Mouse (Mus musculus) urinary bladder, adult 2 months (tissue): Measurements from ENCODE around the gene Nags. TPM values are rescaled to one million over a fixed set of nuclear protein-coding genes. Genes with fewer than 3 reads are reported as not detected.
"Not testable (repeated sequence)": the region's sequence is repeated elsewhere in the genome, so short reads cannot be mapped to it uniquely, and the experiment has no call there.

Experiments
- DNase-seq: peaks from one replicate; pipeline ENCODE4 v3.0.0; 2022; ENCODE audit warnings: low spot score
- polyA plus RNA-seq: library from polyadenylated mRNA; depleted of rRNA; stranded (reverse); fragments of >200 nt; gene quantifications from 2 replicates; pipeline ENCODE4 v1.2.3, GENCODE M21; 2012

Gene Nags
- polyA plus RNA-seq, 1 experiment, result 0.07 TPM

DNA sequence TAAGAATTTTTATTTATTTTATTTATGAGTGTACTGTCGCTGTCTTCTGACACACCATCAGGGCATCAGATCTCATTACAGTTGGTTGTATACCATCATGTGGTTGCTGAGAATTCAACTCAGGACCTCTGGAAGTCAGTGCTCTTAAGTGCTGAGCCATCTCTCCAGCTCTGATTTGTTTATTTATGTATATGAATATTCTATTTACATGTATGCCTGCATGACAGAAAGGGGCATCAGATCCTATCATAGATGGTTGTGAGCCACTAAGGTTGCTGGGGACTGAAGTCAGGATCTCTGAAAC lies 11.4 kb downstream of the Nags start:
- DNase-seq, result no peak

DNA sequence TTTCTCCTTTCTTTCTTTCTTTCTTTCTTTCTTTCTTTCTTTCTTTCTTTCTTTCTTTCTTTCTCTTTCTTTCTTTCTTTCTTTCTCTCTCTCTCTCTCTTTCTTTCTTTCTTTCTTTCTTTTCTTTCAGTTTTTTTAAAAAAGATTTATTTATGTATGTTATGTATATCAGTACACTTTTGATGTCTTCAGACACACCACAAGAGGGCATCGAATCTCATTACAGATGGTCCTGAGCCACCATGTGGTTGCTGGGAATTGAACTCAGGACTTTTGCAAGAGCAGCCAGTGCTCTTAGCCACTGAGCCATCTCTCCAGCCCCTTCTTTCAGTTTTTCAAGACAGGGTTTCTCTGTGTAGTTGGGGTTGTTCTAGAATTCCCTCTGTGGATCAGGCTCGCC lies 12.7 kb downstream of the Nags start:
- DNase-seq, result not testable (repeated sequence)

- DNase-seq, result no peak
Measured at GRCm38 (mm10) chr11:102159781-102160180, 14.5 kb downstream of the Nags start.

DNA sequence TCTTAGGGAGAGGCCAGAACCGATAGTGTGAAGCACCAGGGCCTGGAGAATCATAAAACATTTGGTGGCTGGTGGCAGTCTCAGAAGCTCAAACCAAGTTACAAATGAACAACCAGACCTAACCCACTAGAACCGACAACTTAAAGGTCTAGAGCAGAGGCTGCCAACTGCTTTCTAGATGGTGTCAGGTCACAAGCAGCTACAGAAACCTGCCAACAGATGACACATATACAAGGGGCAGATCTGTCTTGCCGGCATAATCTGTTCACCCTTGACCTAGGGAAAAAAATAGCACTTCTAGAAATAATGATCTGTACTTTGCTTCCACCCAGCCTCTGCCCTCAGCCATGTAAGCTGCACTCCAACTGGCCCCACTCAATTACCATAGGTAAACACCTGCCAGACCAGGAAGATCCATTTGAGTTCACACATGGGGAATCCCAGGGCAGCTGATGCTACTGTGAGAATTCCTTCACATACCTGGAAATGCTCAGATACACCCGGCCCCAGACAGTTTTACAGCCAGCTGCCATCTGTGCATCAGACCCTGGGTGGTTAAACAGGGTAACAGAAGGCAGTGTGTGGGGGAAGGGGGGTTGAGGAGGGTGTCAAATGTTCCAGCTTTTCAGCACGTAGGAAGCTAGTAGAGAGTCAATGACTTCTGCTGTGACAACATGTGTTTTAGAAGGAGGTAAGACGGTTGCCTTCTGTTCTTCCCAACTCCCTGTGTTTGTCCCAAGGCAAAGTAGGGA lies 20.8 kb downstream of the Nags start:
- no peak for DNase-seq

DNA sequence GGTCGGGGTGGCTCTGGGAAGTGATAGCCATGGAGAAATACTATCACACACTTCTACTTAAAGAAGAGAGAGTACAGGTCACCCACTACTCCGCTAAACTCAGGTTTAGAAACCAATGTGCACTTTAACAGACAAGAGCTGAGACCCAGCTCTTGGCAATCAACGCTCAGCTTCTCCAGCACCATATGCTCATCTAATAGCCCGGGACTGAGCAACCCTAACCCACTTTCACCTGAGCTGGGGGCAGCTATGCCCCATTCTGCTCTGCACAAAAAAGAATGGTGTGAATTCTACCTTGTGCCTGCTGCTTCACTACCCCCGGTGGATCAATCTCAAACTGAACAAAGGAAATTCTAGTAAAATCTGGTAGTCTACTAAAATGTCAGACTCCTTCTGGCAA lies 22.2 kb downstream of the Nags start:
- DNase-seq, result no peak

GRCm38 (mm10) chr11:102168689-102169088 lies 23.4 kb downstream of the Nags start:
- no peak for DNase-seq

- DNase-seq, result no peak
Measured at GRCm38 (mm10) chr11:102179836-102180235, 34.5 kb downstream of the Nags start.

DNA sequence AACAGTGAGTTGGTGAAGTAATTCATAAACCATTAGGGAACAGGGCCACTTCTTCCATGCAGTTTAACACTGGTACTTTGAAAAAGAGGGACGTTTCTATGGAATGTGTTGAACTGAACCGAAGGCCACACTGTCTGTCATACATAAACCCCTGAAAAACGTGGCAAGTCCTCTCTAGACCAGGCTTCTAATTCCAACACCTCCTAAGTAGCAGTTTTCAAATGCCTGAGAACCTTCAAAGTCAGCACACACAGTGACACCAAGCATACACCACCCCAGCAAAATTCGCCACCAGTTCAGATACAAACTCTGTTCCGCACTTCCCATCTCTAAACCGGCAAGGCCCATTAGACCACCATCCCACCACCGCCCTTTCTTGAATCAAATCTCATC lies 38.9 kb downstream of the Nags start:
- no peak for DNase-seq

GRCm38 (mm10) chr11:102184646-102185495 lies 39.6 kb downstream of the Nags start, which contains the start of gene Lsm12:
Gene Lsm12 (minus strand): TSS chr11:102185296.
- peak; percentile 95 for DNase-seq

DNA sequence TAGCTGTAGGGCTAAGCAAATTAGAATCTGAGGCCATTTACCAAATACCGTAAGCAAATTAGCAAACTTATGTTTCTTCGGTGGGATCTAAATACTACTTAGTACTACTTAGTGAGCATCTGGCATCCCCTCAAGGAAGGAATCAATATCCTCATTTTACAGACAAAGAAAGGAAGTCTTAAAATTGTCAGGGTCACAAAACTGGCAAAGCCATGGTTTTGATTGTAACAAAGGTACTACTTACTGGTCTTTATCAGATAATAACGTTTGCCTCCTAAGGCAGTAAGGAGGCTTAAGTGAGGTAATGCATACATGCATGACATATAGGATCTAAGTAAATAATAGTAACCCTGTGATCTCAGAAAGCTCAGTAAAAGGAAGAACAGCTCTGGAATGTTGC lies 40.4 kb downstream of the Nags start:
- DNase-seq, result no peak

- no peak for DNase-seq
Measured at GRCm38 (mm10) chr11:102186235-102186634, 40.9 kb downstream of the Nags start.

DNA sequence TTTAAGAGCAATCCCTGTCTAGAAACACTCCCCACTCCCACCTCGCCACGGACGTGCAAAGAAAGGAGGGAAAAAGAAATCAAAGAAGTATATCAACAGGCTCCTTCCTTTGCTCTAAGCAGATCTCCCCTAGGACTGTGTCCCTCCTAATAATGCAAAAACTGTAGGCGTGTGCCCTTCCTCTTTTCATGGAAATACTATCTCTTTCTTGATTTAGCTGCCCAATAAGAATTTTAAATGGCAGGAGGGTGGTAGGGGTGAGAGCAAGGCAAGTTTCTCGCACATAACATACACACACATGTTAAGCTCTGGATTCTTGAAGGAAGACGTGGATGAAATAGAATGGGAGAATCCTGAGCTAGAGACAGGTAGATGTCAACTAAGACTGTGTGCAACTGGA lies 43.7 kb downstream of the Nags start:
- no peak for DNase-seq

DNA sequence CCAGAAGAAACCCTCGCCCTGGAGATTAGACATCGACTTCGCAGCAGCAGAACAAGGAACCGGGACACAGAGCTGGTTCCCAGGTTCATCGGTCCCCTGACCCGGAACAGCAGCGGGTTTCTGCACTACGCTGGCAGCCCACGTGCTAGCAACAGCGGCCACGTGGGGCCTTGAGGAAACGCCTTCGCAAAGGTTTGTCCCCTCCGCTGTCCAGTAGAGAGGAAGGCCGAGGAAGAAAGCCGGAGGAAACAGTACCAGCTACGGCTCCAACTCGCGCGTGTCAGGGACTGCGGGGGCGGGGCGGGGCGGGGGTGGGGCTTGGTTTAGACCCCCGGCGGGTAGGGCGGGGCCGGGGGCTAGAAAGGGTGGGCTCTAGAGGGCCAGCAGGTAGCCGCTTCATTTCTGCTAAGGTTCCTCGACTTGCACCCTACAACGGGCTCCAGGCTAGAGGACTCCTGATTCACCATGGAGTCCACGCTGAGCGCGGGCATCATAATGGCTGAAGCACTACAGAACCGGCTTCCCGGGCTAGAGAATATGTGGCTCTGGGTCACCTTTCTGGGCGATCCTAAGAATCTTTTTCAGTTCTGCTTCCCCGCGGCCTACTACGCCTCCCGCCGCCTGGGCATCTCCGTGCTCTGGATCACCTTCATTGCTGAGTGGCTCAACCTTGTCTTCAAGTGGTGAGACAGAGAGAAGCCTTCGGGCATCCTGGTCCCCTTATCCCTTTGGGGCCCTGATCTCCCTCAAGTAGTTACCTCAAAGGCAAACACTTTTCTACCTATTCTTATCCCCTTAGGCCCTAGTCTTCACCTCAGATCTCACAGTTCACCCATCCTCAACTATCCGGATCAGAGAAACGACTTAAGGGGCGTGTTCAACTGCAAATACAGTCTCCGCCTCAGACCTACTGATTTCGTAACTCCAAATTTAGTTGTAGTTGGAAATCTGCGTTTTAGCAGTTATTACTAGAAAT lies 44.4 kb downstream of the Nags start, which contains the start of gene G6pc3:
TSS of gene G6pc3 (plus strand) at position 160 of the 976 bp plus-strand sequence.
- peak; percentile 80 for DNase-seq

GRCm38 (mm10) chr11:102190848-102191247 lies 45.5 kb downstream of the Nags start:
- DNase-seq, result peak; percentile 19

DNA sequence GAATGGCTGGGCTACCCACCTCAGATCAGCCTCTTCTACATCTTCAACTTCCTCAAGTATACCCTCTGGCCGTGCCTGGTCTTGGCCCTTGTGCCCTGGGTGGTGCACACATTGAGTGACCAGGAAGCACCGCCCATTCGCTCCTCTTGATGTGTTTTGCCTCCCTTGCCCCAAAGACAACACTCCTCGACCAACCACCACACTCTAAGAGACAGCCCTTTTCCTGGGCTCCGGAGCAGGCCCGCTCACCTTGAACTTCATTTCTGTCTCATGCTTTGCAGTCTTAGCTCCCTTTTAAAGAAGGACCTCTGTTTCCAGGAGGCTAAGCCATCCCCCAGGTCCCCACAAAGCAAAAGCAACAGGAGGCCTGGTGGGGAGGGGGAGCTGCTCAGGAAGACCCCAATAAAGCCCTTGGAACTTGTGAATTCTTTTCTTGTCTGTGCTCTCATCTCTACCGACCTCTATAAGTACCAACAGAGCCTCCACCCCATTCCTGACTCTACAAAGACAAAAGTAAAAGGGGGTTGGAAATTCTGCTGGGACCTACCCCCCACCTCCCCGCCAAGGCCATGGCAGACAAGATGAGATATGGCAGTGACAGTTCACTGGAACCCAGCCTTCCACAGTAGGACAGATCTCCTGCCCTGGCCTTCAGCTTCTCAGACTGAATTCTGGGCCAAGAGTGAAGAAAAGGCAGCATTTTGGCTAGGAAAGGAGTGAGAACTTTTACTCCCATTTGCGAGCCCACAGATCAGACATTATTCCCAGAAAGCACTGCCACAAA lies 48.5 kb downstream of the Nags start:
- DNase-seq, result no peak

DNA sequence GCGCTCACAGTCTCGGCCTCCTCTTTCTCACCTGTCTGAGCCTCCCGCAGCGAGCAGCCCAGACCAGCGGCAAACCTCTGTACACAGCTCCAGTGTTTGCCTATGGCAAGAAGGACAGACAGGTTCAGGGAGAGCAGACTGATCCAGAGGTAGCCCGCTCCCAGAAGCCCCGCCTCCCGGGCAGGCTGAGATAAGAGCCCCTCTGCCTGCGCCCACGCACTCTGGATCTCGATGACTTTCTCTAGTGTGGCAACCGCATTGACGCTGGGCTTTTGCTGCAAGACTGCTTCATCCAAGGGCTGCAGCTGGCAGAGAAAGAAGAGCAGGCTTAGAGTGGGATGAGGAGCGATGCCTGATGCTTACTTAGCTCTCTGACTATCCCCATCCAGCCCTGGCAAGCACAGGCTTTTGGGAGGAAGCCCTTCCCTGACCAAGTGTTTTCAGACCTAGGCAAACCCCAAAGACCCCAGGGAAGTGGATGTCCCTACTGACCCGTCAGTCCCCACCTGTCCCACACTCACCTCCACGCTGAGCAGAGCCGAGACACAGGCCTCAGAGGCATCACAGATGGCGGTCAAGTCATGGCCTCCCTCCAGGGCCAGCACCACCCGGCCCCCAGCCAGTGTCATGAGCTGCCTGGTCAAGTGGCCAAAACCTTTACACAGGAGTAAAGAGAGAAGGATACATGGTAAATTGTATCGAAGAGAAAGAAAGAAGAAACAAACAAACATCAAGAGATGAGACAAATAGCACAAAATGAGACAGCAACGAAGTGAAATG lies 50.9 kb downstream of the Nags start:
- peak; percentile 20 for DNase-seq

DNA sequence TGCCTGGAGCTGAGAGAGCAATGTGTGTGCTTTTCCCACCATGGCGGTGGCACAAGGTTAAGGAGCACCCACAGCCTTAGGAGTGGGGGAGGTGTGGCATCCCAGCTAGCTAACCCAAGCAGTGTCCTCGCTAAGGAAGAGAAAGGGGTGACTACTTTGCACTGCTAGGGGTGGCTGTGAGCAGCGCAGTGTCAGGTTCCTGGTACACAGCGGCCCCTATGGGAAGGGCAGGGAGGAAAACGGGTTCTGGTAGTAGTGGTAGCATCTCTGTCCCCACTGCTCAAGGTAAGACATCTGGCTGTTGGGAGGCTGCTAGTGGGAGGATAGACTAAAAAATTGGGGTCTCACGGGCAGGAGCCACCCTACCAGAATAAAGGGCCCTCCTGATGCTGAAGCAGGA lies 52.9 kb downstream of the Nags start:
- DNase-seq, result no peak
